Mouse (Mus musculus) testis, postnatal 10 days (tissue): Measurements from ENCODE around the gene Mettl23.
"Not testable (repeated sequence)": the region's sequence is repeated elsewhere in the genome, so short reads cannot be mapped to it uniquely, and the experiment has no call there.

Source experiments
- DNase-seq: peaks from one replicate; pipeline ENCODE4 v3.0.0; 2021; ENCODE audit warnings: low spot score

The Mettl23 gene

GRCm38 (mm10) chr11:116818722-116819121 is 24.4 kb upstream of the Mettl23 start:
- no peak for DNase-seq

GRCm38 (mm10) chr11:116819932-116820593 is 23.0 kb upstream of the Mettl23 start:
- DNase-seq: no peak

- DNase-seq: peak; percentile 41
Observed at GRCm38 (mm10) chr11:116821057-116821940, 21.8 kb upstream of the Mettl23 start.

- DNase-seq: no peak
Observed at GRCm38 (mm10) chr11:116822215-116822614, 20.9 kb upstream of the Mettl23 start.

- no peak for DNase-seq
Observed at GRCm38 (mm10) chr11:116822626-116823025, 20.5 kb upstream of the Mettl23 start.

- DNase-seq: no peak
Observed at GRCm38 (mm10) chr11:116823255-116823654, 19.8 kb upstream of the Mettl23 start.

- not testable (repeated sequence) for DNase-seq
Observed at GRCm38 (mm10) chr11:116823885-116824284, 19.2 kb upstream of the Mettl23 start.

GRCm38 (mm10) chr11:116825230-116825629 is 17.8 kb upstream of the Mettl23 start:
- peak; percentile 50 for DNase-seq

GRCm38 (mm10) chr11:116826550-116827504 is 16.3 kb upstream of the Mettl23 start:
- peak; percentile 49 for DNase-seq

GRCm38 (mm10) chr11:116827534-116828165 is 15.4 kb upstream of the Mettl23 start, which contains the start of gene Mxra7:
Gene Mxra7 (minus strand): TSS chr11:116828046.
- DNase-seq: peak; percentile 96

GRCm38 (mm10) chr11:116832172-116832685 is 10.8 kb upstream of the Mettl23 start:
- DNase-seq: no peak

- DNase-seq: no peak
Observed at GRCm38 (mm10) chr11:116834954-116835353, 8.1 kb upstream of the Mettl23 start.

GRCm38 (mm10) chr11:116836283-116836682 is 6.8 kb upstream of the Mettl23 start:
- no peak for DNase-seq

GRCm38 (mm10) chr11:116837441-116837840 is 5.6 kb upstream of the Mettl23 start:
- no peak for DNase-seq

- no peak for DNase-seq
Observed at GRCm38 (mm10) chr11:116838936-116839335, 4.1 kb upstream of the Mettl23 start.

- DNase-seq: no peak
Observed at GRCm38 (mm10) chr11:116839601-116840000, 3.5 kb upstream of the Mettl23 start.

GRCm38 (mm10) chr11:116840748-116841147 is 2.3 kb upstream of the Mettl23 start:
- no peak for DNase-seq

GRCm38 (mm10) chr11:116842531-116843260 is 382 bp upstream of the Mettl23 start:
- peak; percentile 79 for DNase-seq

GRCm38 (mm10) chr11:116846593-116847181 is 3.6 kb downstream of the Mettl23 start:
- DNase-seq: no peak
